Mouse (Mus musculus) liver, adult 2 months (tissue): ENCODE results near the gene Lrguk.

Experiments
- CTCF ChIP-seq: fragments of 200-500 bp; IDR thresholded peaks from 2 replicates; pipeline ENCODE4 v1.5.1; 2011; ENCODE audit warnings: low read depth, low read length, control low read depth
- POLR2A ChIP-seq: fragments of 200-500 bp; IDR thresholded peaks from 2 replicates; pipeline ENCODE4 v1.6.1; 2011; ENCODE audit warnings: low read length, control low read depth; ENCODE audit not compliant: insufficient read depth; ENCODE audit errors: extremely low read depth

DNA sequence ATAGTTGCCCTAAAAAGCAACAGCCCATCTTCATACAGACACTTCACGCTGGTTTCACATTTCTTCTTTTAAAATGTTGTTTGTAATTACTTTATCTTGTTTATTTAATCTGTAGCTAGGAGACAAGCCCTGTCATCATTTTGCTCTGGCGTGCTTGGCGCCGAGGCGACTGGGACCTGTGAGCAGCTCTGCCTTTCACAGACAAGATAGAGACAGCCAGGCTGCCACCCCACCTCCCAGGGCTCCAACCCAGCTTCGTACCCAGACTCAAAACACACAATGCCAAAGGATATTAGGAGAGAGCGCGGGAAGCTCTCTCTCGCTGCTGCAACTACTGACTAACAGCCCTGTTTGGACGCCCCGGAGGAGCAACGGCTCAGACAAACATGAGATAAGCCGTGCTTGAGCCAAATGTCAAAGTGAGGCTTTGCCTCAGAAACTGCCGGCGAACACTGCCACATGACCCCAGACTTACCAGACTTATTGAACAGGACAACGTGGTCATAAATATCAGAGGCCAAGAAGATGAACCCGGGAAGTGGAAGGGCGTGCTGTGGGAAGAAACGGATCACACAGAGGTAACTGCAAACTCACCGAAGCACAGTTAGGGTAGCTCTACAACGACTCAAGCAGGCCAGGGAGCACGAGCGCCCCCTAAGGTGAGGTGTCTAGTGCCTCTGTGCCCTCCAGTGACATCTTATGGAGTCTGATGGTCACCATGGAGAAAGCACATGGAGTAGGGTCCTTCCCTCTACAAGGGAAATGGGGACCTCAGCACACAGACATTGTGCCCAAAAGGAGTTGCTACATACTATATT, 131.0 kb downstream of the Lrguk start:
- peak; percentile 11; the same call in 1 of the 2 replicates for TF ChIP-seq CTCF
- no peak for TF ChIP-seq POLR2A
